Mouse (Mus musculus) embryo, embryonic 10 days (tissue): ENCODE data around the gene Mfrp.

Experiments used
- DNase-seq: peaks from one replicate; pipeline ENCODE4 v3.0.0-alpha.2; 2015; ENCODE audit warnings: low spot score

The Mfrp gene

GRCm38 (mm10) chr9:44101490-44101889 is at the start of gene Mfrp:
Gene Mfrp (plus strand): TSS chr9:44101729.
- peak; percentile 43 for DNase-seq

GRCm38 (mm10) chr9:44052855-44053254 is 48.7 kb upstream of the Mfrp start:
- no peak for DNase-seq

DNA sequence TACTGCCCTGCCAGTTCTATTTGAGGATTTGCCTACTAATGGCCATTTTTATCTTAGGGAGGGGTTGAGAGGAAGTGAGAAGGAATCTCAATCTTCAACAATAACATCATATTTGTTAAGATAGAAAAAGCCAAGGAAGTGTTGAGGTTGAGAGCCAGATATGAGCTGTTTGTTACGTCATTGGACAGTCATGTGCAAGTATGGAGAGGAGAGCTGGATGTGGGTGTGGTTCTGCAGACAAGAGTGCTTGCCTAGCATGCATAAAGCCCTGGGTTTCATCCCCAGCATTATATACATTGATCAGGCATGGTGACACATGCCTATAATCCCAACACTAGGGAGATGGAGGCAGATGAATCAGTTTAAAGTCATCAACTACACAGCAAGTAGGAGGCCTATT is 47.6 kb upstream of the Mfrp start:
- DNase-seq, result no peak

- no peak for DNase-seq
Observed at GRCm38 (mm10) chr9:44058606-44059005, 42.9 kb upstream of the Mfrp start.

DNA sequence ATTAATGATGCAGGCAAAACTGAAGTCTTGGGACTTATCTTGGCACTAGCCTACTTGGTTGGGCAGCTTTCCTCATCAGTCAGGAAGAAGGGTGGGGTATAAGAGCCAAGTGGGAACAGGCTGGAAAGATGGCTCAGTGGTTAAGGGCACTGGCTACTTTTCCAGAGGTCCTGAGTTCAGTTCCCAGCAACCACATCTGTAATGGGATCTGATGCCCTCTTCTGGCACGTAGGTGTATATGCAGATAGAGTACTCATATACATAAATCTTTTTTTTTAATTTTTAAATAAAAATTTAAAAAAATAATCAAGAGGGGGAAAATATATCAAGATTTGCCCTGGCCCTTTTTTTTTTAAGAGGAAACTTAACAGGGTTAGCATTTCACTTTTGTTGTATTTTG is 36.4 kb upstream of the Mfrp start:
- no peak for DNase-seq

GRCm38 (mm10) chr9:44066785-44067225 is 34.7 kb upstream of the Mfrp start, which contains the start of gene Usp2:
Gene Usp2 (plus strand): TSS chr9:44067021.
- DNase-seq, result peak; percentile 98

DNA sequence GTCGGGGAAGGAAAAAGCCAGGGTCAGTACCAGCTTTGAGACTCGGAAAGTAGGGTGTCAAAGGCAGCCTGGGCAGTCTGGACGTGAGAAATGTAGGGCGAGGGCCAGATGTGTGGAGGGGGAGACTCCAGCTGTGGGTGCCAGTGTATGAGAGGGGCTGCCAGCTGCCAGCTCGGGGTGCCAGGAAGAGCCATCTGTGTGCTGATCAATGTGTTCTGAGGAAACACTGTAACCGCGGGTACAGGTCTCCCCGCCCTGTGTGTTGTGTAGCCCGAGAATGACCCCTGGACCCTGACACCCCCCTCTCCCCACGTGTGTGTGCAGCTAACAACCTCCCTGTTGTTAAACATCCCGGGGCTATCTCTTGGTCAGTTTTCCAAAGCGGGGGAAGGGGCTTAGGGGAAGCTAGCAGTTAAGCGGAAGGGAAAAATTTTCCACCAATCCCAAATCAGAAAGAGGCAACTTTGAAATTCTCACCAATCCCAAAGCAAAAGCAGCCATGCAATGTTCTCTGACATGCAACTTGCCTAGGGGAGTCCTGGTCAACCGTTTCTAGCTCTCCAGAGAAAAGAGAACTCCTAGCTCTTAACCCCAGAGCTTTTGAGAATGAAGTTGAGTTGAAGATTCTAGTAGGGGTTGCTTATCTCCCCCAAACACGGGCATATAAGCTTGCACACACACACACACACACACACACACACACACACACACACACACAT is 34.1 kb upstream of the Mfrp start:
- no peak for DNase-seq

- DNase-seq, result no peak
Observed at GRCm38 (mm10) chr9:44067960-44068330, 33.6 kb upstream of the Mfrp start.

DNA sequence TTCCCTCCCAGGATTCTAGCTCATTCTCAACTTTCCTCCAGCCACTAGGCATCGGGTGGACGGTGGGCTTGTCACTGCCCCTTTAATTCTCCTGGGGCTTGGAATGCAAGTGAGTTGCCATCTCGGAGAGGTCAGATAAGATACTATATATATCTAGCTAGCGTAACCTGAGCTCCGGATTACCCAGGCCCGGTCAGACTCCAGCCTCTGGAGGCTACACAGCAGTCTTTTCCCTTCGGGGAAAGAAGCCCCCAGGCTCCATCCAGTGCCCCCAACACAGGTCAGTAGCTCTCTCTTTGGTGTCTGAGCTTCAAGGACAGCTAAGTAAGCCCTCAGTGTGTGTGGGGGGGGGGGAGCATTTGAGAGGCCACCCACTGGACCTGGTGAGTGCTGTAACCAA is 32.3 kb upstream of the Mfrp start:
- peak; percentile 29 for DNase-seq

GRCm38 (mm10) chr9:44070113-44070843 is 31.3 kb upstream of the Mfrp start:
- DNase-seq, result peak; percentile 24

GRCm38 (mm10) chr9:44070844-44071231 is 30.7 kb upstream of the Mfrp start:
- DNase-seq, result peak; percentile 49

- peak; percentile 84 for DNase-seq
Observed at GRCm38 (mm10) chr9:44071914-44072598, 29.5 kb upstream of the Mfrp start.

DNA sequence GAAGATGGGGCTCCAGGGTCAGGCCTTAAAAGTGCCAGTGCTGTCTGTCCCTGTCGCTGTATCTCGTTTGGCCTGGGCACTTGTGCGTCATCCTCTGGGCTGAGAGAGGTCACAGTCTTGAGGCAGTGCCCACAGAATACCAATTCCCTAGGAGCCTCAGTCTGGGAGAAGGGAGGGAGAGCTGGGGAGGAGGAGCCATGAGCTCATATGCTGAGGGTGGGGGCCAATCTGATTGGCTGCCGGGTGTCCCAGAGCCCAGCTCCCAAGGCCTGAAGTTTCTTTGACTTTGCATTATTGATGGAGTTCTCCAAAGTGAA is 29.0 kb upstream of the Mfrp start:
- peak; percentile 57 for DNase-seq

GRCm38 (mm10) chr9:44073115-44073514 is 28.4 kb upstream of the Mfrp start:
- no peak for DNase-seq

DNA sequence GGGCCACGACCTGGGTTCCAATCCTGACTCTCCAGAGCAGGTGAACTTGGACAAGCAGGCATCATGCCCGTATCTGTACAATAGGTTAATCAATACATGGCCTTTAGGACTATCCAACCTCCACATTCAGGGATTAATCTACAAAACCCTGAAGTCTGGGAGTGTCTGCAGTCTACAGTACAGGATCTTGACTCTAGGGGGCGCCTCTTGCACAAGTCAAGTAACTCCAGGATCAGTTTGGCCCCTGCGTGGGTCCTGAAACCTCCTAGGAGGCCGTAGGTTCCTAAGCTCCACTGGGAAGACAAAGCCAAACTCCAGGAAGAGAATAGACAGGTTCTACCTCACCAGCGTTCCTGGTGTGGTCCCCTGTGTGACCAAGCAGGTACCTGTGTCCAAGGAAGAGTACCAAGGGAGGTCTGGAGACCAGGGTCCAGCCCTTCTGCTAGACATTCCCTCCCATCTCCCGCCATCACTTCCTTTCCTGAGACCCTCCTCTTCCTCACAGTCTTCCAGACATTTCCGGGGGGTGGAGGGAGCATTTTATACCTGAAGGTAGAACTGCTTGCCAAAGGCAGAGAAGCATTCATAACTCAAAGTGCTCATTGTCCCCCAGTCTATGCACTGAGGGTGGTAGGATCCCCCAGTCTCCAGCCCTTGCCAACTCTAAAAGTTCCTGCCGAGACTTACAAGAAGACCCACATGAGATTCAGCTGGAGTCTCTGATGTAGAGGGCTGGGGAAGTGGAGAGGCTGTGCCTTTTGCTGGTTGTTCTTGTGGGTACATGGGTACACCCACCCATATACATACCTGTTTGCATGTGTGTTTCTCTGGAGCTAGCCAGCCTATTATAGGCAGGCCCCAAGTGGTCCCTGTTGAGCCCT is 26.9 kb upstream of the Mfrp start:
- peak; percentile 32 for DNase-seq

GRCm38 (mm10) chr9:44075276-44075995 is 26.1 kb upstream of the Mfrp start:
- no peak for DNase-seq

DNA sequence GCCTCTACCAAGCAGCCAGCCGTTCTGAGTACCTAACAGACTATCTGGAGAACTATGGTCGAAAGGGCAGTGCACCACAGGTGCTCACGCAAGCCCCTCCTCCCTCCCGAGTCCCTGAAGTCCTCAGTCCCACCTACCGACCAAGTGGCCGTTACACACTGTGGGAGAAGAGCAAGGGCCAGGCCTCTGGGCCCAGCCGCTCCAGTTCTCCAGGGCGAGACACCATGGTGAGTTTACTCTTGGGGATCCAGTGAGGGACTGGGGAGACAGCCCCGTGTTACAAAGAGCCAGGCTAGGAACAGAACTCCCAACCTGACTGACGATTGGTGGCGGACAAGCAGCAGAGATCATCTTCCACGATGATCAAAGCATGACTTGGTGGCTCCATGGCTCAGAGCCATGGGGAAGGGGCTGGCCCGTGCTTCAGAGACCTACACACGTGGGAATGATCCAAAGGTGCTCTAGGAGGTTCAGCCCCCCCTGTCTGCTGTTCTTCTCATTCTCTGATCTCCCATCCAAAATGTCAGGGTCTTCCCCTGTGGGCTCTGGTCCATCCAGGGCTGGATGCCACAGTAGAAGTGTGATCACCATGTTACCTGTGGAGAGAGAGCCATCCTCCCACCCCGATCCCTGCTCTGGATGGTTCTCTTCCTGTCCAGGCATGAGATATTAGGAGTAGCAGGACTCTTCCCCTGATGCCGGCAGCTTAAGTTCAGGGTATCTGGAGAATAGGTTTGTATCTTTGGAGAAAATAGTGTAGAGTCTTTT is 25.3 kb upstream of the Mfrp start:
- DNase-seq, result no peak

DNA sequence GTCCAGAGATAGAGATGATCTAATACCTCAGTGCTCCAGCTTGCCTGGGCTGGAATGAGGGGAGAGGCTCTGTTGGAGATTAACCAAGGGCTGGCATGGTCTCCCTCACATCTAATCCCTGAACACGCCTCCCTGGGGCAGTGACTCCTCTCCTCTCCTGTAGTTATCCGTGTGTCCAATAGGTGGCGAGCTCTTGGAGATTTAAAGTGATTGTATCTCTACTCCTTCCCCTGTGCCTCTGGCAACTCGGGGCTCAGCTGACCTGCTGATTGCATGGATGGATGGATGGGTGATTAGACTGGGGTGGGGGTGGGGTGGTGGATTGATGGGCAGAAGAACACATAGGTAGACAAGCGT is 24.8 kb upstream of the Mfrp start:
- DNase-seq, result peak; percentile 79

- DNase-seq, result no peak
Observed at GRCm38 (mm10) chr9:44077266-44077910, 24.1 kb upstream of the Mfrp start.

GRCm38 (mm10) chr9:44078136-44078797 is 23.3 kb upstream of the Mfrp start:
- no peak for DNase-seq
